Mouse (Mus musculus) left cerebral cortex, postnatal 25 days (tissue): Measurements from ENCODE around the gene Olfr1404. TPM values are rescaled to one million over a fixed set of nuclear protein-coding genes. Genes with fewer than 3 reads are reported as not detected.
"Not testable (repeated sequence)": the region's sequence is repeated elsewhere in the genome, so short reads cannot be mapped to it uniquely, and the experiment has no call there.

Source experiments
- DNase-seq, 2 experiments: peaks; one replicate each; pipeline ENCODE4 v3.0.0; 2022; ENCODE audit warnings: low spot score in 2 of 2, mixed read lengths in 1 of 2
- intact Hi-C: fragments of 180-260 bp; cut with DNase I; formaldehyde crosslinking; loops from one replicate; pipeline ENCODE4 v1.15.1; 2025
- total RNA-seq, 2 experiments: library from RNA; stranded (reverse); gene quantifications; 2 replicates each; pipeline ENCODE4 v1.2.3; 2021

Olfr1404 gene
- not detected for total RNA-seq

DNA sequence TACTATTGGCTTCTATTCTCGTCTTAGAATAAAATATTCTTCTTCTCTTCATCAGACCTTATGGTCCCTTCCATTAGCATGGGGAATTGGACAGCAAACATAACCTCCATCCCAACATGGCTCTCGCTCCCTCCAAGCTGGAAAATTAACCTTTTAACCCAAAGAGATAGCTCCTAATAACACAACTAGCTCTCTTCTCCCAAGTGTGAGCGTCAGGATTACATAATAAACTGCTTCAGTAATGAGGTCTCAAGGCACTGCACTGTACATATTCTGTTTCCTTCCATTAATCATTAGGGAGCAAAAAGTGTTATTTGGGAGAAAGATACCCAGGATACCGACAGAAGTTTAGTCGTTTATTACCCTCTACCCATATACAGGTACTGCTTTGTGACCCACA, at the start of gene Olfr1404:
TSS of gene Olfr1404 (plus strand) at position 301 of the 400 bp plus-strand sequence.
- intact Hi-C loops: no loop called here
- DNase-seq: no peak

DNA sequence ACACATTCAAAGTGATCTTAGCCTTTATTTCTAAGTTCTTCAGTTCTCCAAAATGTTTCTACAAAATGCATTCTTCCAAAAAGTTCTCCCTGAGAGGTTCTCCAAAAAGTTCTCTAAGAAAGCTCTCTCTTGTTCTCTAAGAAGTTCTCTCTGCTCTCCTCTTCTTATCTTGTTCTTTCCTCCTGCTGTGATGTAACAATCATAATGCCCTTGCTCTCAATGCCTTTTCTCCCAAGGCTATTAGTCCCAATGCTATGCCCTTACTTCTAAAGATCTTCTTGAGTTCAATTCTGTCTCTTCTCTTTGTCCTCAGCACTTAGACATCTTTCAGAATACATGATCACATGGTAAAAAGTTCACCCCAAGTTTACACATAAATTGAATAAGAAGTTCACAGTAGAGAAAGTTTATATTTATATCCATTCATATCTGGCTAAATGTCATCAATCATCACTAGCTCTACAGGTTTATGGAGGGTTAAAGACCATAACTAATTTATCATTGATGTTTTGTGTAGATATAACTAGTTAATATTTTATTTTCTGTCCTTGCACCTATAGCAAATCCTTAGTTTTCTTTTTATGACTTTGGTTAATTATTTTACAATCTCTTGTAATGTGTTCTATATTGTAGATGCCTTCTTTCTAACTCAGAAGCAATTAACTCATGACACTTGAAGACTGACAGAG, 37.9 kb upstream of the Olfr1404 start:
- intact Hi-C loops: no loop called here
- no peak for DNase-seq

DNA sequence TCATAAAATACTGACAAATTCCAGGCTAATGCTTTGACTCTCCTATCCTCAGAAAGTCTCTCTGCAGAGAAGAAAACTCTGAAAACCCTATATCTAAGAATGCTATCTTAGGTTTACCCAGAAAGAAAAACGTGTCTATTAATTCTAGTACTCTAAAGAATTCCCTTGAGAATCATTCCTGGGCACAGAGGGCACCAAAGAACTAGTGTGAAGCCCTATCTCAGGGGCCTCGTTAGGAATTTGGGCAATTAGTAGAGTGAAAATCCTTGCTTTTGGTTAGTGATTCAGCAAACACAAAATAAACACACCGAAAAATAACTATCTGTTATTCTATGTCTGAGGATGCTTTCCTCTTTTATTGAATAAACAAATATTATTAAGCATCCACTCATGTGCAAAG, 21.7 kb upstream of the Olfr1404 start, which contains the start of gene Olfr1406:
TSS of gene Olfr1406 (minus strand) at position 101 of the 400 bp plus-strand sequence.
- intact Hi-C loops: no loop called here
- DNase-seq: no peak

DNA sequence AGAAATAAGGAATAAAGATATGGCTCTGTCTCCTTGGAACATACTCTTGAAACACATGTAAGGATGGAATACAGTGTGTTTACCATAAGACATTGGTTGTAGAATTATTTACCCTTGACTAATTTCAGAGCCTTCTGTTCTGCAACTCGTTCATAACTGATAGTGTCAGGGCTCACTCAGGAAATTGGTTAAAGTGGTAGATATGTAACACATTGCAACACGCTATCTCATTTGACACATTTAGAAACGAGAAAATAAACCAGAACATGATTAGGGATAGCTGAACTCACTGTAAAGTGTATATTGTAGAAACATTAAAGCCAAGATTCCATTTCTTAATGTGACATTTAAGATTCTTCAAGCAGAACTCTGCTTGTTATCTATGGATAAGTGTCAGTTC, 20.1 kb upstream of the Olfr1404 start:
- DNase-seq: no peak
- intact Hi-C loops: no loop called here

DNA sequence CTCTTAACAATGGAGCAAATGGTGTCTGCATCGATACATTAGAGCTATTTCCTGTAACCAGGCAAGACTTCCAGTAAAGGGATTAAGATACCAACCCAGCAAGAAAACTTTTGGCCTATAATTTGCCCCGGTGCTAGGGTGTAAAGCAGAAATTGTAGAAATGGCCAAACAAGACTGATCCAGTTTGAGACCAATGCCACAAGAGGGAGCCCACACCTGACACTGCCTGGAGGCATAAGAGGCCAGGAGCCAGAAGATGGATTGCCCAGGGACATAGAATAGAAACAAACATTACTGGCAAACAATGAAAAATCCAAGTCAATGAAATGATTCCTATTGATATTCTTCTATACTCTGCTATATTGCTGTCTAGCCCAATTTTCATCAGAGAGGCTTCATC, 15.8 kb upstream of the Olfr1404 start:
- intact Hi-C loops: no loop called here
- DNase-seq: no peak

DNA sequence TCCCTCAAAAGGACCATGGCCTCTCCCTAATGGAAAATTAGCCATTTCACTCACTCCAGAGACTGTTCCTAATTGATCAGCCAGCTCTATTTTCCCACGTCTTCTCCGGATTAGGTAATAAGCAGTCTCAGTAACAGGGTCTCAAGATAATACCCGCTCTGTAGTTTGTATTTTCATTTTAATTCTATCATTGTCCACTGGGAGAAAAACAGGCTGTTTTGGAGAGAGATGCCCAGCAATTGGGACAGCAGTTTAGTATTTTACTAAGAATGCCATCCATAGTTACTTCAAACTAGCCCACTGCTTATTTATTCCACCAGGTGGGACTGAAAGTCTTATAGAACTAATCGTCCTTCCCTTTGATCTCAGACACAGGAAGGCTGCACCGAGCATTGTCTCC, 14.7 kb upstream of the Olfr1404 start, which contains the start of gene Olfr218:
TSS of gene Olfr218 (plus strand) at position 301 of the 400 bp plus-strand sequence.
- intact Hi-C loops: no loop called here
- no peak for DNase-seq

DNA sequence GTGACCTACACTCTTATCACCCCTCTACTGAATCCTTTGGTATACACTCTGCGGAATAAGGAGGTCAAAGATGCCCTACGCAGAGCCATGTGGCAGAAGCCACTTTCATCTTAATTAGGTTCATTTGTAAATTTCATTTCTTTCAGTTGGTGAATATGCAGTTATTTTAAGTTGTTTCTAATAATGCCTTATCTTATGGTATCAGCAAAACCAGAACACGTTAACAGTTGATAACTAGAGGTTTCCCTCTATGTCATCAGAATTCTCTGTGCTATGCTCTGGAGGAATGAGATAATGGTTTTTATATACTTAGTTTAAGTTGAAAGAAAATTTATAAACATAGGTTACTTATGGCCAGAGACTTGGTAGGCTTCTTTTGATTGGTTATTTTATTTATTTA, 4.3 kb downstream of the Olfr1404 start:
- no peak for DNase-seq
- intact Hi-C loops: no loop called here

DNA sequence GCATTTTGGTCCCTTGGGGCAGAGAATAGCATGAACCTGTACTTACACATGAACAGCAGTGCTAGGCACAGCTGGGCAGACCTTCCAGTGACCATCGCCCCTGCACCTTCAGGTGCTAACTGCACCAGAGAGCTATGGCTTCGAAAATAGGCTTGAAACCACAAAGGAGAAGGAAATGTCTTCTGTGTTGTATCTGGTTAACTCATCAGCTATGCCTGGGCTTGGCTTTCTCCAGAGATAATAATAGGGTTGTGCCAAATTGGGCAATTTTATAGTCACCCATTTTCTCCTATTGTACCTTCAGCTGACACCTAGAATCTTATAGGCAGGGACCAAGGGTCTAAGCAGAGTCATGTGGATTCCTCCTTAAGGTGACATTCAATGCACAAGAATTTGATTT, 14.9 kb downstream of the Olfr1404 start, which contains the start of gene Fcer1a:
TSS of gene Fcer1a (minus strand) at position 134 of the 400 bp plus-strand sequence.
- no peak for DNase-seq
- intact Hi-C loops: no loop called here

DNA sequence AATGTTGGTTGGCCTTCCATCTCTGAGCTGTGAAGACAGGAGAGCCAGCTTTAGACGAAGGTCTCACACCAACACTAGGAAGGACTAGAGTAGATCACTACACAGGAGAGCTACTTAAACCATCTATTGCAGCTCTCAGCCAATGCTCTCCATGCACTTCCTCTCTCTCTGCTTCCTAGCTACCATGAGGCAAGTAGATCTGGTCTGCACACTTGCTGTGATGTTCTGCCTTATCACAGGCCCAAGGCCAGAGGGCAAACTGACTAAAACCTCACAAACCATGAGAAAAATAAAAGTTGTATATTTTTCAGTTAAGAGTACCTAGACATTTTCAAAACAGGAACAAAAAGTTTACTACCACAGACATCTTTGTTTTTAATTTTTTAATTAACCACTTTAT, 24.8 kb downstream of the Olfr1404 start:
- DNase-seq, intact Hi-C loops: not testable (repeated sequence)

DNA sequence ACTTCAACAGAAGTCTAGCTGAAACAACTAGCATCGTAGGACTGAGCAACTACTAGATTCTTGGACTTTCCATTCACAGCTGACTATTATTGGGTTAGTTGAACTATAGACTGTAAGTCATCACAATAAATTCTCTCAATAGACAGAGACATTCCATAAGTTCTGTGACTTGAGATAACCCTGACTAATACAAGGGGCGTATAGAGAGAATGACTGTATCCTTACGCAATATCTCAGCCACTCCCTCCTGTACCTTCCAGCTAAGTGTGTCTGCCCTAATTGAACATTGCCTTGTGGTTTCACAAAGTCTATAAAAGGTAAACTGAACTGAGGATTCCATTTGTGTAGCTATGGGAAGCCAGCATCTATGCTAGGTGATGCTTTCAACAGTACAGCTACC, 37.7 kb downstream of the Olfr1404 start:
- intact Hi-C loops: no loop called here
- no peak for DNase-seq

DNA sequence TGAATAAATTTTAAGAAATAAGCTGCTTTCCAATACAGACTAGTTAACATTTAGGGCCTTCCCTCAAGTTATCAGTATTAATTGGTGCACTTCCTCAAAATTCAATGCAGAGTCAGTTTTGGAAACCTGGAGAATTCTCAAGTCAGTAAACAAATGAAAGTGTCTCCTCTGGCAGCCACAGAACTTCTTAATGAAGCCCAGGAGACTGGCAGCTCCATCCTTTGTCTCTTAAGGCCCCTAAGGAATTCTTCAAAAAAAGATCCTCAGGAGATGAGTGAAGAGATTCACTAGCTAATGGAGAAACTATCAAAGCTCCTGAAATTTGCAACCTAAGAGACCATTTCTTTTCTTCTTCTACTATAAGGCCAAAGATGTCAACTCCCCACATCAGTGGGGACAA, 53.5 kb downstream of the Olfr1404 start, which contains the start of gene Olfr418:
TSS of gene Olfr418 (plus strand) at position 301 of the 400 bp plus-strand sequence.
- DNase-seq: no peak
- intact Hi-C loops: no loop called here

Other genes starting within 250 kb of the Olfr1404 start
- gene Olfr1408, start 75.0 kb upstream of the Olfr1404 start, total RNA-seq: not detected
- not detected for gene Olfr1406, start 21.8 kb upstream of the Olfr1404 start, total RNA-seq
- not detected for gene Olfr218, start 14.6 kb upstream of the Olfr1404 start, total RNA-seq
- not detected for gene Fcer1a, start 14.8 kb downstream of the Olfr1404 start, total RNA-seq
- not detected for gene Olfr418, start 53.6 kb downstream of the Olfr1404 start, total RNA-seq
- gene Mptx2, start 65.4 kb downstream of the Olfr1404 start, total RNA-seq: not detected
- gene Ackr1, start 121.4 kb downstream of the Olfr1404 start, total RNA-seq: 100 to 1,000 TPM in 1 of 2 experiments, 10 to 100 TPM in 1; 89.1 to 100 TPM
- gene Aim2, start 138.5 kb downstream of the Olfr1404 start, total RNA-seq: 1 to 10 TPM; 1.6 to 2.5 TPM
- 100 to 1,000 TPM; 428 to 459 TPM for gene Cadm3, start 155.3 kb downstream of the Olfr1404 start, total RNA-seq